Mouse (Mus musculus) embryo, embryonic 11 days (tissue): Measurements from ENCODE around the gene Sgta.
"Not testable (repeated sequence)": the region's sequence is repeated elsewhere in the genome, so short reads cannot be mapped to it uniquely, and the experiment has no call there.

Experiments
- DNase-seq: peaks from one replicate; pipeline ENCODE4 v3.0.0-alpha.2; 2015

Sgta gene

DNA sequence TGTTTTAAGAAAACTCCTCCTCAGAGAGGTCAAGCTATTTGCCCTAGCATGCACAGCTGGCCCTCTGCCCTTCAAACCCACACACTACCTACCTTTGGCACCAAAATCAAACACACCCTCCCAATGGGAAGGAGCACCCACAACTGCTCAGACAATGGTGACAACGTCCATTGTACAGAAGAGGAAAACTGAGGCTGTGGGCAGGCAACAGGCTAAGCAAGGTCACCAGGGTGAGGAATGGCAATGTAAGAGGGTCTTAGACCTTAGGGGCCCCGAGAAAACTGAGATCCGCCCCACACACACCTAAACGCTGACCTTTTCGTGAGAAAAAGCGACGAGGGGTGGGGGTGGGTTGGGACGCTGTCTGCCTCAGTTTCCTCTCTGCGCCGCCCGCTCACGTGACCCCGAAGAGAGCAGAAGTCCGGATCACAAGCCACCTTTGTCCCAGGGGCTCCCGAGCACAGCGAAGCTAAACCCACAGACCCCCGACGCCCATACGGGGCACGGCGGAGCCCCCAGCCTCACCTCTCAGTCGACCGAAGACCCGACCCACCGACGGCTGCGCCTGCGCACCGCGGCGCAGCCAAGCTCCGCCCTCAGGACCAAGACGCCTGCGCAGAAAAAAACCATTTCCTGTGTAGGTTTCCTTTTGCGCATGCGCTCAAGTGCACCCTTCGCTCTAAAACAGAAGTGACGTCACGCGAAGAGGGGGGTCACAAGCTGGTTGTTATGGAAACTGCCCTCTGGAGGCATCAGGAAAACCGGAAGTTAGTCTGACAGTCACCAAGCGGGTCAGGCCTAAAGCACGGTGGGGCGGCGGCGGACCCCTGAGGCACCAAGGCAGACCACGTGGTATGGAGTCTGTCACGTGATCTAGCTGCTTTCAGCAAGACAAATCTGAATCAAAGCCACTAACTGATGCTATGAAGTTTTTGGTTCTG lies at the start of gene Sgta:
Sgta (minus strand) TSS at position 579 of the 941 bp plus-strand sequence.
- DNase-seq, result peak; percentile 100

DNA sequence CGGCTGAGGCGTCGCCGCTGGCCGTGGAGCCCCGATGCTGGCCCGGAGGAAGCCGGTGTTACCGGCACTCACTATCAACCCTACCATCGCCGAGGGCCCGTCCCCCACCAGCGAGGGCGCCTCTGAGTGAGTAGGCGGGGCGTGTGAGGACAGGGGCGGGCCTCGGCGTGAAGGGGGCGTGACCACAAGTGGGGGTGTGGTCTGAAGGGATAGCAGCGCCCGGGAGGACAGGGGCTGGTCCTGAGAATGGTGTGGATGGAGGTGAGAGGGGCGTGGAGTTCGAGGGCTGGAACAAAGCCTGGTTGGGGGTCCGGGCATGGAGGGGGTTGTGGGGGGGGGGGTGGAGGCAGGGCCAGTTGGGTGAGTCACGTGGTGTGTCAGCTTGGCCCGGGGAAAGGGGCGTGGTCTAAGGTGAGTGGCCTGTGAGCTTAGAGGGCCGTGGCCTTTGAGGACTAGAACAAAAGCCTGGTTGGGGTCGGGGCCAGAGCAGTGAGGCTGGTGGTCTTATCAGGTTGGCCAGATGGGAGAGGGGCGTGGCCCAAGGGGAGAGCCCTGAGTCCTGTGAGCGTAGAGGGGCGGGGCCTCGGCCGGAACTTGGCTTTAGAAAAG lies 46.2 kb upstream of the Sgta start:
- peak; percentile 95 for DNase-seq

DNA sequence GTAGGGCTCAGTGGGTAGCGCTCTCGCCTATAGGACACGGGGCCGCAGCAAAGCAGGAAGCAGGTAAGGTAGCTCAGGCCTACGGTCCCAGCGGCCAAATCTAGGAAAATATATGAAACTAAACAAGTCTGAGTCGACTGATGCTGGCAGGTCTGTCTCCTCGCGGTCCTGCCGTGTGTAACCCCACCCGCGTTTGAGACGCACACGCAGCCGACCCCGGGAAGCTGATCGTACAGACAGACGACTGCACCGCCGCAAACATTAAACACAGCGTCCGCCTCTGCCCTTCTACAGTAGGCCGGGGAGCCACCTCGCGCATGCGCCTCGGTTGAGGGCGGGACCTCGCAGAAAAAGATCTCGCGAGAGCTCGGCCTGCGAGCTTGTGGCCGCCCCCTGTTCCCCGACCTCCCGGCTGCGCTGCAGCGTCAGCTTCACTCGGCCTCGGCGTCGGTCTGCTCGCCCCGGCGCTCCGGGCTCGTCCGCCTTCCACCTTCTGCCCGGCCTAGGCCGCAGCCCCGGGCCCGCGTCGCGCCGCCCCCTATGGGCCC lies 45.7 kb upstream of the Sgta start, which contains the start of gene Map2k2:
Map2k2 (plus strand) TSS at position 351 of the 548 bp plus-strand sequence.
- DNase-seq, result peak; percentile 98

DNA sequence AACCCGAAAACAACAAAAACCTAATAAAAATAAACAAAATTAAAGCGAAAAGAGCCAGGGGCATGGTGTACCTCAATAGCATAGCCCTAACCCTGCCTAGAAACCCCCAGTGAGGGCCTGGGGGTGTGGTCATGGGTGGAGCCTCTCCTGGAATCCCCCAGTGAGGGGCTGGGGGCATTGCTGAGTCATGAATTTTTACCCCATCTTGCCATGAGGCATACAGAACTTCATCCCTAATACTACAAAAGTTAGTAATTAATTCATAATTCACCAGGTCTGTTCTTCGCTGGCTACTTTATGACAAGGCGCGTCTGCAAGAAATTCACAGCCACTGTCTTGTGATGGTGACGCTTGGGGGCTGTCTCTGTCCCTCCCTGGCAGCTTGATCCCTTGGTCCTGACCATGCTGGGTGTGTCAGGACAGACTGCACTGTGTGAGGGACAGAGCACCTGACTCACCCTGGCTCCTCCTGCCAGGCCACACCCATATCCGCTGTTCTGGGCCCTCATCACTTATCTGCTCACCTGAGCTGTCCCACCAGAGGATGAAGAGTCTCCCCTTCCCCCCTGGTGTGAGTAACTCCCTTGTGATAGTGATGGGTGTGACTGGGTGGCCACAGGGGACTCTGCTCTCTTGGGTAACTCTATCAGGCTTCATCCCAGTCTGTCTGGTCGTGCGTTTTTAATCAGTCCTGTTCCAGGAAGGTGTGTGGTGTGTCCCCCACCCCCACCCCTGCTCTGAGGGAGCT lies 35.1 kb upstream of the Sgta start:
- no peak for DNase-seq

DNA sequence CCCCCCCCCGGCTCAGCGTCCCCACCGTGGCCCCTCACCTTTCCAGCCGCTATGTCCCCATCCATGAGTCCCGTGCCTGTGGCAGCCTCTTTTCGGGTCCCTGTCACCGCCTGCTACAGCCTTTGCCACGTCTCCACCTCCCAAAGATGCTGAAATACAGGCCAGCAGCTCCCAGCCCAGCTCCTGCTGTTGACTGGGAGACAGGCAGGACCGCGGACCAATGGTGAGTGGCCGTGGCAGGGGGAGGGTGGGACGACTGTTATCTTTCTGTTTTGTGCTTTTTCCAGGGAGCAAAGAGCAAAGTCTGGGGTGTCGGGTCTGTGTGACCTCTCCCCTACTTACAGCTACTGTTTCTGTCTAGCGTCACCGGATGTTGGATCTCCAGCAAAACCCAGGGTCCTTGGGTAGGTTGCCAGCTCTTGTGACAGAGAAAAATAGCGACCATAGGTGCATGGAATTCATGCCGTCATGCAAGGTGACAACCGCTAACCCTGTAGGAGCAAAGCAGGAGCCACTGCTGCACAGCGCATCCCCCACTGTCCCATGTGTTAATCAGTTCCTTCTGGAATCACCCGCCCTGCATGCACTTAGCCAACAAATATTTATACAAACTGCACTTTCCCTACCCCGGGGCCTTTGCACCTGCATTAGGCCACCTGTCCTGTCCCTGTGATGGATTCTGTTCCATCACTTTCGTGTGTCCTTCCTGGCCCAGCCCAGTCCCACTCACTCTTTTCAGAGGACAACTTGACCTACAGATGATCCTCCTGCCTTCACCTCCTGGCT lies 32.7 kb upstream of the Sgta start:
- DNase-seq, result peak; percentile 21

DNA sequence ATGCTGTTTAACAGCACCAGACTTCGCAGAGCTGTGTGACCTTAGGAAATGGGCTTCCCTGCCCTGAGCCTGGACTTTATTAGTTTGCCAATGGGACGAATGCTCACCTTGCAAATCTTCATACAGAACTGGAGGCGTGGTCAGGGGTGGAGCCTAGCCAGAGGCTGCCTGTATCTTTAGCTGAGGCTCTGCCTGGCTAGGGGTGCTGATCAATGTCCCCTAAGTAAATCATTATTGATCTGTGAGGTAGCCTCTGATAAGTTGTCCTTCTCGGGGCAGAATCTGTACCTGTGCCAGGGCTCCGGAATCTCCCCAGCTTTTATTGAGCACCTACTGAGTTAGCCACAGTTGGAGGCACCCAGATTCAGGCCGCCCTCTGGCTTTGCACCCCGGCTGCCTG lies 30.6 kb upstream of the Sgta start:
- no peak for DNase-seq

DNA sequence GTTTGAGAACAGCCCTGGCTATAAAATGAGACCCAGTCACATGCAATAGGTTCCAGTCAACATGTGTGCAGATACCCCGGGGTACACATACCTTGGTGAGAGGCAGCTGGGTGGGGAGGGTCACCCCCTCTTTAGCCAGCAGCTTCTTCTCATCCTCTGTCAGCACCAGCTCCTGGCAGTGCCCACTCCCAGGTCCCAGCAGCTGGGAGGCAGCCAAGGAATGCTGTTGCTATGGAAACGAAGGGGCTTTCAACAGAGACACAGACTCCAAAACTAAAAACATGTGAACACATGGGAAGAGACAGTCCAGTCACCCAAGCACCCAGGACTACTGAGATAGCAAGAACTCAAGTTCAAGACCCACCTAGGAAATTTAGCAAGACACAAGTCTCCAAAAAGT lies 29.2 kb upstream of the Sgta start:
- DNase-seq, result peak; percentile 66

DNA sequence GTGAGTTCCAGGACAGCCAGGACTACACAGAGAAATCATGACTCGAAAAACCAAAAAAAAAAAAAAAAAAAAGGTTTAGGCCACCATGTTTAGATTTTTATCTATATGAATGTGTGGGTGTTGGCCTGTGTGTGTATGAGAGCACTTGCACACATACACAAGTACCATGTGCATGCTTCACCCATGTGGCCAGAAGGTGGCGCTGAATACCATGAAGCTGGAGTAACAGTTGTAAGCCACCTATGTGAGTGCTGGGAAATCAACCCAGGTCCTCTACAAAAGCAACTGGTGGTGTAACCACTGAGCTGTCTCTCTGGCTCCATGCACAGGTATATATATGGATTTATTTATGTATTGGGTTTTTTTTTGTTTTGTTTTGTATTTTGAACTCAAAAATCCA lies 27.0 kb upstream of the Sgta start:
- no peak for DNase-seq

DNA sequence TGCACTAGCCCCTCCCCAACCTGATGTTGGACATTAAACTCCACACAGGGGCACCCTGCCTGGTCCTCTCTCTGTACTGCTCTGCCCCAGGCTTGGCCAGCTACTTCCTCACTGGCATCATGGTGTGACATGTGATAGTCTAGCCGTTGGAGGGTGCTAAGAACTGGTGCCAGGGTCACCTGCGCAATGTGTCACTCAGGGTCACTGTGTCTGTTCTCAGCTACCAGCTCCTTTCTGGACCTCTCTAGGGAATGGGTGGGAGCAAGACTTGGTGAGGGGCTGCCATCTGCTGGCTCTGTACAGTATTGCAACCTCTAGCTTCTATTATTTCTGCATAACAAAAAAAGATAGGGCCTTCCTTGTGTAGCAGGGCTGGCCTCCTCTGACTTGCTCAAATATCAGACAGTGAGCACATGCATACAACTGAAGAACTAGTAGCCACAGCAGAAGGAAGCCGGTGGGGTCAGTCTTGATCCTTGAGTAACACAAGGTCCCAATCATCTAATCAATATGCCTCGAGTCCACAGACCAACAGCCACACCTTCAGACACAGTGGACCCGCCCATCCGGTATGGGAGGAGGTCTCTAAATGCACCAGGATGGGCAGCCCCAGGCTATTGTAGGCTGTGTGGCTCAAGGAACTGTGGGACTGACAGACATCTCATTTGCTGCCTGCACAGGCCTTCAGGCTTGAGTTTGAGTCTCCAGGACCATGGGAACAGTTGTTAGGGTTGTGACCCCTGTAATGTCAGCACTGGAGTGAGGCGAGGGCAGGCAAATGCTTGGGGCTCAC lies 22.4 kb upstream of the Sgta start:
- peak; percentile 68 for DNase-seq

DNA sequence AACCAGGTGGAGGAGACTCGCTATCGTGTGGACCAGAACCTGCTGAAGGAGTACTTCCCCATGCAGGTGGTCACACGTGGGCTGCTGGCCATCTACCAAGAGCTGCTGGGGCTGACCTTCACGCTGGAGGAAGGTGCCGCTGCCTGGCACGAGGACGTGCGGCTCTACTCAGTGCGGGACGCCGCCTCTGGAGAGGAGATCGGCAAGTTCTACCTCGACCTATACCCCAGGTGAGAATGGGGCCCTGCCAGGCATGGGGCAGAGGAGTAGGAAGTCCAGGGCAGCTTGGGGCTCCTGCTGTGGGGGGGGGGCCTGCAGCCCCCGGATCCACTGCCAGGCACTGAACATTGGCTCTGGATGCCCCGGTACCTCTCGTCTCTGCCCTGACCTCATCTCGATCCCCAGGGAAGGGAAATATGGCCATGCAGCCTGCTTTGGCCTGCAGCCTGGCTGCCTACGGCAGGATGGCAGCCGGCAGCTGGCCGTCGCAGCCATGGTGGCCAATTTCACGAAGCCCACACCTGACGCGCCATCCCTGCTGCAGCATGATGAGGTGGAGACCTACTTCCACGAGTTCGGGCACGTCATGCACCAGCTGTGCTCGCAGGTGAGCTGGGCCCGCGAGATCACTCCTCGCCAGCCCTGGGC lies 20.2 kb upstream of the Sgta start:
- DNase-seq, result no peak

DNA sequence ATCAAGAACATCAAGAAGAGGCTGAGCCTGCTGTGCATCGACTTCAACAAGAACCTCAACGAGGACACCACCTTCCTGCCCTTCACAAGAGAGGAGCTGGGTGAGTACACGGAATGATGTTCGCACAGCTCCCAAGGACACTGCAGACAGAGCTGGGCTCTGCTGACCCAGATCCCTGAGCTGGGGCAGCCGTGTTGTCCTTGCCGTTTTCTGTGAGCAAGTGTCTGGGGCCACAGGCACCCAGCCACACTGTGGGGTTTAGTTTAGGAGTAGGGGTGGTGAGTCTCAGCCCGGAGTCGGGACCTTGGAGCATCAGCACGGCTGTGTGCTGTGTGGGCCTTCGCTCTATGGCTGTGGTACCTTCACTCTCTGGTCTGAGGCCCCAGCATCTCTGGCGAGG lies 17.9 kb upstream of the Sgta start:
- no peak for DNase-seq

DNA sequence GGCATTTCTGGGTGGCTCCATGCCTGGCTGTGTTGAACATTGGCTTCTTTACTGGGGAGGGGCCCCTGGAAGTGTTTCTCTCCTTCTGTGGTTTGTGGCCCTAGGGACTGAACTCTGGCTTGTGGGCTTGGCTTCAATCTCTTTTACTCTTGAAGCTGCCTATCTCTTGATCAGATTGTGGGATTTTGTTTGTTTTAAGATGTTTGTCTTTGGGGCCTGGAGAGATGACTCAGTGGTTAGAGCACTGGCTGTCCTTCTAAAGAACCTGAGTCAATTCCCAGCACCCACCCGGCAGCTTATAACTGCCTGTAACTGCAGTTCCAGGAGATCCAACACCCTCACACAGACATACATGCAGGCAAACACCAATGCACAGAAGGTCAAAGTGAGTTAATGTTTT lies 16.4 kb upstream of the Sgta start:
- no peak for DNase-seq

DNA sequence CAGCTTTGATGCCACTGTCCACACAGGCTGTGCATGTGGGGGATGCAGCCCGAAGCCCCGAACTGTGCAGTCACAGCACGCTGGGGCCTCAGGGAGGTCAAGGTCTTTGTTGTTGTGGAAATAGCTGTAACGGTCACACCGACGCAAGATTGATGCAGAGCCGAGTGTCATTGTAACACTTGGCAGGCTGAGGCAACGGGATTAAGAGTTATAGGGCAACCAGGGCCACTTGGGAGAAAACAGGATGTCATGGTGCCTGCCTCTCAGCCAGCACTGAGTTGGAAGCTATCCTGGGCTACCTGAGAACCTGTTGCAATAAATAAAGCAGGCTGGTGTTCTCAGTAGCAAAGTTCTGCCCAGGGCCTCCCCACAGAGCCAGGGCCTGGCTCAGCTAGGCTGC lies 15.8 kb upstream of the Sgta start:
- no peak for DNase-seq

DNA sequence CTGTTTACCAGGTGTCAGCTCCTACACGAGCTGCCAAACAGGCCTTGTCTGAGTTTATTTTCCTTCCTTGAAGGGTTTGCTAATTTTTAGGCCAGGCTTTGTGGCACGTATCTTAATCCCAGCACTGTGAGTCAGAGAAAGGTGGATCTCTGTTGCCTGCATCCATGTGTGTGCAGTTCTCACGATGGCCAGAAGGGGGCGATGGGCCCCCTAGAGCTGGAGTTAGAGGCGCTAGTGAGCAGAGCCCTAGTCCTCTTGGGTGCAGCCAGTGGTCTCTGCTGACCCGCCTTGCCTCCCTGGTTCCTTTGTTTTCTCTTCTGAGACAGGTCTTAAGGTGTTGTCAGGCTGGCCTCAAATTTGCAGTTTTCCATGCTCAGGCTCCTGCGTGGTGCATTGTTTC lies 13.5 kb upstream of the Sgta start:
- no peak for DNase-seq

DNA sequence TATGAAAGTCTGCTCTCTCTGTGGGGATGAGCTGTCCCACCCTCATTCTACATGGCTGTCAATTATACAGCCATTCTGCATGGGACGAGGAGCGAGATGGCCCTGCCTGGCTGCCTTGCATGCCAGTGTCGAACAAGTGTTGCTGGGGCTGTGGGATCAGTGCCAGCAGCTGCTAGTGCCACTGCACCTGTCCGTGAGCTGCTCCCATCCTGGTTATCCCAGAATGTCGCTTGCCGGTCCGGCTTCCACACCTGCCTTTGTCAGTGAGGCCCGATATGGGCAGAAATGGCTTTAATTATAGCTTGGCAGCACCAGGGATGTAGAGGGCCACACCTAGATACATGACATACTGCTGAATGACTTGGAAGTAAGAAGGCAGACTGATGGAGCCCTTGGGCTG lies 12.3 kb upstream of the Sgta start:
- DNase-seq, result no peak

DNA sequence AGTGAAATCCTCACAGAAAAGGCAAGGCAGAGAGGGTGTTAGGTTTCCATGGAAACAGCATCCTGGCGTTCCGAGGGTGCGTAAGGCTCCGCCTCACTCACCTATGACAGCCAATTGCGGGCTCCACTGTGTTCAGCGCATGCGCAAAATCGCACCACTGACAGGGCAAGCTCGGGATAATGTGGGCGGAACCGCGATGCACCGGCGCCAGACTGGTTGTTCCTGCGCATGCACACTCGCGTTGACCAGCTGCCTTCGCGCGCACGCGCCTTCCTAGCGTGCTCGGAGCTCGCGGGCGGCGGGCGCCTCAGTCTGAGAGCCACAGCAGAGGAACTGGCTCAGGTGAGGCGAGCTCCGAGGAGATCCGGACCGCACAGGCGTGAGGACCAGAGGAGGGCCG lies 9.9 kb upstream of the Sgta start, which contains the start of gene Thop1:
Thop1 (plus strand) TSS at position 200 of the 400 bp plus-strand sequence.
- peak; percentile 100 for DNase-seq

DNA sequence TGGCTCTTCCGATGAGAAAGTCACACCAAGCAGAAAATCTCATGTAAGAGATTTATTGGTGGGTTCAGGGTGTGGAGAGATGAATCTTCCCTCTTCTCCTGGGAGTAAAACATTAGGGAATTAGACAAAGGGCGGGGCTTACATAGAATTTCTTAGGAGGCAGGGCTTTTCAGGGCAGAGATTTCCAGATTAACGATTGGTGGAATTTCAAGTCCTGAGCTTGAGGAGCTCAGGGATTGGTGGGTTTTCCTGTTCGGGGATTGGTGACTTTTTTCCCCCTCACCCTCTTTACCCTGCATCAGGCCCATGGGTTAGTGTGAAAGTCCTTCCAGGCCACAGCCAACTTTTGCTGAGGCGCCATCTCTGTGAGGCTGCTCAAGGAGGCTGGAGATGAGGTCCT lies 8.7 kb upstream of the Sgta start:
- DNase-seq, result no peak

DNA sequence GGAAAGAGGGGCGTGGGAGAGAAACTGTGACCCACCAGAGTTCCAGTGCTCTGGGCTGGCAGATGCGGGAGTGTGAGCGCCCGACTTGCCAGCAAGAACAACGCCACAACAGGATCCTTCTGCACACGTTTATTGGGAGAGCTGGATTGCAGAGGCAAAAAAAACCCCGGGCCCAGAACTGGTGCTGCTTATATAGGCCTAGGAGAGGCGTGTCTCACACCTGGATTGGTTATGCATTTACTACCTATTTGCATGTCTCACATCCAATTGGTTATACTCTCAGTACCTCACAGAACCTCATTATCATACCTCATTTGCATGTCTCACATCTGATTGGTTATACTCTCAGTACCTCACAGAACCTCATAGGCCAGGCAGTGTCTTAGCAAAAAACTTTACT lies 4.5 kb upstream of the Sgta start:
- DNase-seq, result not testable (repeated sequence)

DNA sequence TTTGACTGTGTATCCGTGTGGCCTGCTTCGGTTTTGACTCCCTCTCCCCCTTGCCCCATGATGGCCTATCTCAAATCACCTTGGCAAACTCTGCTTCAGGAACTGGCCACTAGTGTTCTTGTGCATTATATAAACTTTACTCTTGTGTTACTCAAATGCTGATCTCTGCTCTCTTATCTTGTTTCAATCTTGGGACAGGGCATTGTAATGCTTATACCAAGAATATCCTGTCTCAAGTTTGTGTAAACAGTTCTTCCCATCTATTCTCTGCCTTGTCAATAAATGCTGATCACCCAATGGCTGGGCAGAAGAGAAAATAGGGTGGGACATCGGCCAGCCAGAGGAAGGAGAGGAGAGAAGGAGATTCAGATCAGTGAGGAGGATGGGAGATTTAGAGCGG lies 2.7 kb upstream of the Sgta start:
- DNase-seq, result no peak

DNA sequence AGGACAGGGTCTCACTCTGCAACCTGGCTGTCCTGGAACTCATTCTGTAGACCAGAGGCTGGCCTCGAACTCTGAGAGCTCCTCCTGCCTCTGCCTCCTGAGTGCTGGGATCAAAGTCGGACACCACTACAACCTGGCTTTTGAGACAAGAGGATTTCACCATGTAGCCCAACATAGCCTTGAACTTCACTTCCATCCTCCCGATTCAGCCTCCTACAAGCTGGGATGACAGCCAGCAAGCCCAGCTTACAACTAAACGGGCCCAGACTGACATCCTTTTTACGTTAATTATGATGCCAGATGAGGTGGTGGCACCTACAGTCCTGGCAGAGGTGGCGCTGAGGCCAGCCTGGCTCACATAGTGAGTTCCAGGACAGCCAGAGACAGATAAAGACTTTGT lies 1.1 kb downstream of the Sgta start:
- no peak for DNase-seq
